Mouse (Mus musculus): Measurements from ENCODE around the gene Cep295.
A peak's percentile ranks its signal among the peaks of the same experiment; 100 is the strongest.
"Not testable (repeated sequence)": the region's sequence is repeated elsewhere in the genome, so short reads cannot be mapped to it uniquely, and the experiment has no call there.

The Cep295 gene

GRCm38 (mm10) chr9:15357484-15358275 lies at the start of gene Cep295:
Gene Cep295 (minus strand): TSS chr9:15357788.
- peak; percentile 95 for DNase-seq

- no peak for DNase-seq
These were observed 40.0 kb upstream of the Cep295 start for GRCm38 (mm10) chr9:15397591-15397990.

- DNase-seq: no peak
These were observed 37.9 kb upstream of the Cep295 start for GRCm38 (mm10) chr9:15395353-15395942.

- DNase-seq: no peak
These were observed 29.6 kb upstream of the Cep295 start for GRCm38 (mm10) chr9:15387075-15387643.

GRCm38 (mm10) chr9:15384266-15384665 lies 26.7 kb upstream of the Cep295 start:
- DNase-seq: no peak

GRCm38 (mm10) chr9:15366260-15366659 lies 8.7 kb upstream of the Cep295 start:
- no peak for DNase-seq

GRCm38 (mm10) chr9:15365856-15366255 lies 8.3 kb upstream of the Cep295 start:
- DNase-seq: no peak

GRCm38 (mm10) chr9:15364843-15365242 lies 7.3 kb upstream of the Cep295 start:
- DNase-seq: no peak

GRCm38 (mm10) chr9:15356916-15357483 lies 588 bp downstream of the Cep295 start:
- DNase-seq: no peak

- no peak for DNase-seq
These were observed 7.7 kb downstream of the Cep295 start for GRCm38 (mm10) chr9:15349925-15350324.

GRCm38 (mm10) chr9:15337776-15338175 lies 19.8 kb downstream of the Cep295 start:
- DNase-seq: no peak

GRCm38 (mm10) chr9:15318170-15318742 lies 39.3 kb downstream of the Cep295 start:
- DNase-seq: no peak

- no peak for DNase-seq
These were observed 40.1 kb downstream of the Cep295 start for GRCm38 (mm10) chr9:15317223-15318169.

- DNase-seq: not testable (repeated sequence)
These were observed 41.3 kb downstream of the Cep295 start for GRCm38 (mm10) chr9:15316296-15316695.

- DNase-seq: no peak
These were observed 43.0 kb downstream of the Cep295 start for GRCm38 (mm10) chr9:15314619-15315018.

GRCm38 (mm10) chr9:15313633-15314032 lies 44.0 kb downstream of the Cep295 start:
- no peak for DNase-seq

GRCm38 (mm10) chr9:15312054-15312735 lies 45.4 kb downstream of the Cep295 start:
- DNase-seq: peak; percentile 28

GRCm38 (mm10) chr9:15310179-15310578 lies 47.4 kb downstream of the Cep295 start:
- DNase-seq: no peak

- no peak for DNase-seq
These were observed 48.2 kb downstream of the Cep295 start for GRCm38 (mm10) chr9:15309425-15309824.

GRCm38 (mm10) chr9:15308254-15308653 lies 49.3 kb downstream of the Cep295 start:
- DNase-seq: no peak

GRCm38 (mm10) chr9:15307257-15307656 lies 50.3 kb downstream of the Cep295 start:
- no peak for DNase-seq
